Mouse (Mus musculus): ENCODE results near the gene Fbxl16. TPM values are rescaled to one million over a fixed set of nuclear protein-coding genes. Genes with fewer than 3 reads are reported as not detected.

The Fbxl16 gene
- 35.5 and 40.7 TPM in 2 replicates for total RNA-seq (2021)
- long read RNA-seq, partial matches to known transcripts: 0 of 10 reads
- long read RNA-seq, other reads (novel, unspliced or antisense): 7 of 10 reads

- DNase-seq: peak; percentile 91
Observed at GRCm38 (mm10) chr17:25808789-25809605, at the start of gene Fbxl16. Gene Fbxl16 (plus strand): TSS chr17:25809085.

DNA sequence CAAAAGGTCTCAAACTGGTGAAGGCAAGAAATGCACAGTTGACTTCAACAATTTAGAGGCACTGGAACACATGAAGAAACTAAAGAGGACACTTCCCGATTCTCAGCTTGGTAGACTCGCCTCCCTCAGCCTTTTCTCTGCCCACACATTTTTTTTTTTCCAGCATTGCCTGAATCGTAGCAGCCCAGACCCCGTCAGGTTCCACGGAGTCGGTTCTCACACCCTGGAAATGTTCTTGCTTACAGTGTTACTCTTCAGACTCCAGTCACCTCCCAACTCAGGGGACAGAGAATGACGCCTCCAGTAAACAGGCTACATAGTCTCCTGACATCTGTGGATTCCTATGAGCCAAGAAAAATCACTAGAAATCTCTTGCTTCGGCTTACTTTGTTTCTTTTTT is 48.7 kb upstream of the Fbxl16 start:
- no peak for DNase-seq

DNA sequence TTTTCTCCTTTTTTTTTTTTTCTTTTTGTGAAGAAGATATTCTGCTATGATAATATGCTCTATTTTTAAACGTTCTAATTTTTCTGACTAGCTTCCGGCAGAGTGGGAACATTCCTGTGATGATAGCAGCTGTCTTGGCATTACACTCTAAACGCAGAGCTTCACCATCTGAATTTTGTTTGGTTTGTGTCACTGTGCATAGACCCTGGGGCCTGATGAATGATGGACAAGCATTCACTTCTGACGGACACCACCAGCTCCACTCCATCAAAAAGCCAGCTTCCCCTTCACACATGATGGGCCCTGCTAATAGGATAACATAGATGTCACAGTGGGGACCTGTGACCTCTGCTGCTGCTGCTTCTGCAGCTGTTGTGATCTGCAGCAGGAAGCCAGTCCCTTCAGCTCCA is 47.3 kb upstream of the Fbxl16 start:
- DNase-seq: no peak

DNA sequence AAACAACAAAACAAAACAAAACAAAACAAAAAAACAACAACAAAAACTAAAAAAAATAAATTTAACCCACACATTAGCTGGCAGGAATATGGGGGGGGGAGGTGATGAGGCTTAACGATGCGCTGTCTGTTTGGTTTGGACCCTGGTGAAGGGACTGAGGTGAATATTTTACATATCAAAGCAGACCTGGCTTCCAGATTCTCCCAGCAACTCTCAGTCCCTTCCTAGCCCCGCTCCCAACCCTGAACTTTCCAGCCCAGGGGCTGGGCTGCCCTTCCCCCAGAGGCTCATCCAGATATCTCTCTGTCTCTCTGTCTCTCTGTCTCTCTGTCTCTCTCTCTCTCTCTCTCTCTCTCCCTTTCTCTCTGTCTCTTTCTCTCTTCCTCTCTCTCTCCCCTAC is 46.3 kb upstream of the Fbxl16 start:
- DNase-seq: no peak

DNA sequence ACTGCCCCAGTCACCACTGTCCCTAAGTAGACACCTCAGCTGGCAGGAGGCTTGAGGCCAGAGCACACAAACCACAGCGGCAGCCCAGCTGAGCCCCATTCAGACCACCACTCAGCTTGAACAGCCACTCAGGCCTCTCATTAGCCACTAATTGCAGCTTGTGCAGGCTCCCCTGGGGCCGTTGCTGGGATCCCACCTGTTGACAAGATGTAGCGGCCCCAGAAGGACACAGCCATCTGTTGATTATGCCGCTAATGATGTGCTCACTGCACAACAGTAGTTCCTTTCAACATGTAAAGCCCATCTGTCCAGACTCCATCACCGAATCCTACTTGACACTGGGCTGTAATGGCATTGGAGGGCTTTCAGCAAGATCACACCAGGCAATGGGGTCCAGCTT is 43.0 kb upstream of the Fbxl16 start:
- DNase-seq: no peak

DNA sequence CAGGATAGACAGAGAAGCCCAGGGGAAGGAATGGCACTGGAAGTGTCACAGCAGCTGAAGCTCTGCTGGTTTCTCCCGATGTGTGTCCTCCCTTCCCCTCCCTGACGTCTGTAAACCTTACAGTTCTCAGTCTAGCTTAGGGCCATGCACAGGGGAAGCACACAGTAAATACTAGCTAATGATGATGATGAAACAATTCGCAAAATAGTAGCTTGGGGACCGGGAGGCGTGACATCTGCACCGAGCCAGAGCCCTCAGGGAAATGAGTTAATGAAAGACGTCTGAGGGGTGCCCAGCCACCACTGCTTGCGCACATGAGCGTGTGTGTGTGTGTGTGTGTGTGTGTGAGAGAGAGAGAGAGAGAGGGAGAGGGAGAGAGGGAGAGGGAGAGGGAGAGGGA is 39.6 kb upstream of the Fbxl16 start:
- DNase-seq: no peak

- peak; percentile 96 for DNase-seq
Observed at GRCm38 (mm10) chr17:25773549-25774120, 35.2 kb upstream of the Fbxl16 start, which contains the start of gene Narfl. Gene Narfl (plus strand): TSS chr17:25773776.

DNA sequence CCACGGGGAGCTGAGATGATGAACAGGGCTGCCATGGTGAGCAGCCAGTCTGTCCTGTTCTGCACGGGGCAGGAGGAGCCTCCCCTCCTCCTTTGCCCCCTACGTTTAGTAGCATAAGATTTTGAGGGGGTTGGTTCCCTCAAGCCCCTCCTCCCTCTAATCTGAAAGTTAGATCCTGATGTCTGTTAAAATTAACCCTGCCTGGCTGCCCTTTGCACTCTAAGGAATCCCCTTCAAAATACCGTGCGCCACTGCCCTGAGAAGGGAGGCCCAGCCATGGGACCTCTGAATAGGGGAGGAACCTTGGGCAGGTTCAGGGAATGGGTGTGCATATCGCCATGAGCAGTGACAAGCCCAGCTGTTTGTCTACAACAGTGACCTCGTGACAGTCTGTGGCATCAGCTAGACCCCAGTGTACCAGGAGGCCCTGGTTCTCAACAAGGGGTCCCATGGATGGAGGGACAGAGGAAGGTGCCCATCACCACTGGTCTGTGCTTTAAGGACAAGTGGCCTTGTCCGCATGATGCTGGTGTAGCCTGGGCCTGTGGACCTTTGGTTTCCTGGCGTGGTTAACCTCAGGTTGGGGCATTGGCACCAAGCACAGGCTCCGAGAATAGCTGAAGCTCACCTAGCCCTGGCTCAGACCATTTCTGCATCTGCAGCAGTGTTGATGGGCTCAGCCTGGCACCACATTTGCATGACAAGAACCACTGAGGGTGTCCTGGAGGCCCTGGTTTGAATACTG is 33.4 kb upstream of the Fbxl16 start:
- DNase-seq: no peak

DNA sequence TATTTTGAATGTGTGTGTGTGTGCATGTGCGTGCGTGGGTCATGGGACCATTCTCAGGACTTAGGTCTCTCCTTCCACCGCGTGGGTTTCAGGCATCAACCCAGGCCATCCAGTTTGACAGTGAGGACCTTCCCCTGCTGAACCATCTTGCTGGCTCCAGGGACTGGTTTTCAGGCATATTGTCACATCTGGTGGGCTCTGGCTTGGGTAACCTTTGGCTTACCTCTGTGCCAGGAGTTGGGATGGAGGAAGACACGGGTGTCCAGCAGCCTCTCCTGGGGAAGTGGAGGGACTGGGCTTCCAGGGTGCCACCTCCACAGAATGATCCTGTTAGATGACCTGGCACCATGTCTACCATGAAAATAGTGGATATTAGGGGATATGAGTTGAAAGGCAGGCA is 30.9 kb upstream of the Fbxl16 start:
- no peak for DNase-seq

GRCm38 (mm10) chr17:25781339-25781738 is 27.5 kb upstream of the Fbxl16 start:
- DNase-seq: no peak

DNA sequence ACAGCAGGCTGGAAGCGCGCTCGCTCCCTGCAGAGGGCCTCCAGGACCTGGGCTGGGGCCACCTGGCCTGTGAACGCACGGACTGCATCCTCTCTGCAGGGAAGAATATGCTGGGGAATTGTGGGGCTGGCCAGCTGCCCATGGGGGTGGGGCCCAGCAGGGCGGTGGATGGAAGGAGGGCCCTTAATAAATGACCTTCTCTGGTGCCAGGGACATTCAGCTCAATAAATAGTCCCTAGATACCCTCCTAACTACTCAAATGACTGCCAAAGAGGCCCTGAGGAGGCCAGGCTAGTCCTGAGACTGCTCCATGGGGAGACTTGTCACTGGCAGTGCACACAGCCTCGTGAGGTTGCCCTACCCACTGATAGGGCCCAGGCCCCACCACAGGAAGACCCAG is 25.8 kb upstream of the Fbxl16 start:
- DNase-seq: peak; percentile 72

GRCm38 (mm10) chr17:25783861-25784574 is 24.9 kb upstream of the Fbxl16 start:
- no peak for DNase-seq

DNA sequence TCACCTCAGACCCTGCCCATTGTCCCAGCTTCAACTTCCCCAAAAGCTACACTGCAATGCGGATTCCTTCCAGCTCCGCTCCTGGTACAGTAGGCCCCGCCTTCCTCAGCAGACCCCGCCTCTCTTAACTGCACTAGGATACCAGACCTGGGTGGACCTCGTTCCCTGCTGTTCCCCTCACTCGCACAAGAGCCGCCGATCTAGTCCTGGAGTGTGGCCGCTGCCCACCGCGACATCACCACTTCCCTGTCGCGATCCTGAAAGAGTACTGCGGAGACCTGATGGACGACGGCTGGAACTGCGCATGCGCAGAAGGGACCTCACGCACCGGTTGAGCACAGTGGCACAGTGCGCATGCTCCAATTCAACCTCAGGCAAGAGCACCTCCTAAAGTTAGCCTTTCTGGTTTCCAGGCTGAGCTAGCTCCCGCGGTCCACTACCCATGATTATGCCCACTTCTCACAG is 23.6 kb upstream of the Fbxl16 start, which contains the start of gene Haghl:
Haghl (minus strand) TSS at position 393 of the 465 bp plus-strand sequence.
- peak; percentile 94 for DNase-seq

GRCm38 (mm10) chr17:25786280-25786679 is 22.6 kb upstream of the Fbxl16 start, which contains the start of gene Ccdc78:
Gene Ccdc78 (plus strand): TSS chr17:25786580.
- no peak for DNase-seq

DNA sequence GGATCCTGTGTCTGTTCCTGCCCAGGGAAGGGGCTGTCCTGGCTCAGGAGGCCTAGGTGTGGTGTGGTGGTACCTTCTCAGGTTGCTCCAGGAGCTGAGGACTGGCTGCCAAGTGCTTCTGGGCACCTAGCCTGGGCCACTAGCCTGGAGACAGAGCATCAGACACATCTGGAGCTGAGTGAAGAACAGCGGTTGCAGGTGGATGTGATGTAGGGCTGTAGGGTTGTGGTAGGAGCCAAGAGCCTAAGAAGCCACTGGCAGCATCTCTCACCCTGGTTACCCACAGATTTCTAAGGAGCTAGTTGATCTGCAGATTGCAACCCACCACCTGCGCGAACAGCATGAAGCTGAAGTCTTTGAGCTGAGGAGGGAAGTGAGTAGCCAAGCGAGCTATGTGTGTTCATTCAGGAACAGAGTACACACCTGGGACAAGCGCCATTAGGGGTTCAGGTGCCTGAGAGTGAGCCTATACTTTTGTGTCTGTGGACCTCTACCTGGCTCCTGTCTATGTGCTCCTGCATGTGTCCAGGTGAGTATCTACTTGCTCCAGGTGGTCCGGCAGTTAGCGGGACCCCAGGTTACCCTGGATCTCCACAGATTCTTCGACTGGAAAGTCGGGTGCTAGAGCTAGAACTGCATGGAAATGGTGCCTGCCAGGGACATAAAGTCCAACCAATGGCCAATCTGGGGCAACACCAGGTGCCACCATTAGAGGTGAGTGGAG is 21.9 kb upstream of the Fbxl16 start:
- DNase-seq: no peak

GRCm38 (mm10) chr17:25791320-25791842 is 17.5 kb upstream of the Fbxl16 start:
- no peak for DNase-seq

DNA sequence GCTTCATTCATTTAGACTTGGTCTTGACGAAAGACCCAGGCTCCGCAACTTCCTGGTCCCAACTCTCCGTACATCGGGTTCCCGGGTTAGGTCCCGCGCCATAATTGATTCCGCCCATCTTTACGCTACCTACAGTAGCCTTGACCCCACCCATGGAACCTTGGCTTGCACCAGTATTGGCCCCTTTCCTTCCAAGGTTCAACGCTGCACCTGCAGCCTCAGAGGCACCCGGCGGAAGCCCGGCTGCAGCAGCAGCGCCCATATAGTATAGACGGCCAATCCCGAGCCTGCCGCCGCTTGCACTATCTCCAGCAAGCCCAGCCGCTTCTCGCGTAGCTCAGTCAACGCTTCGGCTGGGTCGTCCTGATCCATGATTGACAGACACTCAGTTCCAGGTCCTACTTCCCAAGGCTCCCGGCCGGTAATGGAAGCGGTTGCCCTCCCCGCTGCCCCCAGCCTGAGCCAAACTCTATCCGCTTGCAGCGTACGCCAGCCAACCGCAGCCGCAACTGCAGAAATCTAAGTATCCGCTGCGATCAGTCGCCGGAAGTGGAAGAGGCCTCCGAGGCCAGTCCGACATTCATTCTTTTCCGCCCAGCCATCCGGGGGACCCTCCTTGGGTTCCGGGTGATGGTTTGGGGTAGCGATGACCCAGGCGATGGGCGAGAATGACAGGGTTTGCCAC is 16.9 kb upstream of the Fbxl16 start:
- peak; percentile 83 for DNase-seq

DNA sequence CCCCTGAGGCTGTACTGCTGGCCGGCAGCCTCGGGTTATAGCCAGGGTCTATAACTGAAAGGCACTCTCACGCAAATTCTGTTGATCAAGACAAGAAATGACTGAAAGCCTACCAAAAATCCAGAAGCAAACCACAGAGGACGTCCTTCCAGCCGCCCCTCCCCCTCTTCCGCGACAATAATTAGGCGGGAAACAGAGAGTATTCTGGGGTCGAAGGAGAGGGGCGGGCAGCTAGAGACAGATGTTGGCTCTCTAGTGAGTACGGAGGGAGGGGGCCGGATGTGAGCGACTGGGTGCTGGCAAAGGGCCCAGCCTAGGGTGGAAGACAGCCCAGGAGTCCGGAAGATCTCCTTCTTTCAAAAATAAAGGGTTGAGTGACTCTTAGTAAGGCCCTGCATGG is 16.3 kb upstream of the Fbxl16 start, which contains the start of gene Fam173a:
Fam173a (minus strand) TSS at position 287 of the 400 bp plus-strand sequence.
- DNase-seq: peak; percentile 76

GRCm38 (mm10) chr17:25794197-25794596 is 14.7 kb upstream of the Fbxl16 start:
- no peak for DNase-seq

GRCm38 (mm10) chr17:25794998-25795397 is 13.9 kb upstream of the Fbxl16 start:
- DNase-seq: no peak

Measured in adrenal gland, postnatal 25 days (tissue).